Mouse (Mus musculus): ENCODE data around the gene Dmpk. TPM values are rescaled to one million over a fixed set of nuclear protein-coding genes. Genes with fewer than 3 reads are reported as not detected.
A peak's percentile ranks its signal among the peaks of the same experiment; 100 is the strongest.

Dmpk gene
- polyA plus RNA-seq, 1 experiment from 2014 or later: 13.4 TPM

DNA sequence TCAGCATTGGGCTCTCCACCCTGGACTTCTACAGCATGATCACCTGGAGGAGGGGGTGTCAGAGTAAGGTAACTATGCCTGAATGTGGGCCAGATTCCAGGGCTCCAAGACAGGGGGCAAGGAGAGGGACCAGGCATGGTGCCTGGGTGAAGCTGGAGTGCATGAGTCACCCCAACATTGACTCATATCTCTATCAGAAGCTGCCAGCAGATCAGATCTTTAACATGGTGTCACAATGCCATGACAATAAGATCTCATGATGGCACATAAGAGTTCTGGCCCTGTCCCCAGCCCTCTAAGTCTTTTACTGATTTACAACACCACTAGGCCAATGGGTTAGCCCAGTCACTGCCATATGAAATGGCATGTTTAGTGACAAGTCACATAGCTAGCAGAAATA is 20.1 kb downstream of the Dmpk start:
- H3K9me3 ChIP-seq (replicated peaks): no peaks in the 10 kb centered on the region
- H3K4me1 ChIP-seq: 0 out of 2 replicates have a peak, but pooled peaks cover 3% of the 10 kb centered on the region
- no peak overlapping the region for H3K4me2 ChIP-seq (replicated peaks)
- H3K4me3 ChIP-seq: no peak overlapping the region
- ATAC-seq (ENCODE audit: low FRiP score): no peak
- H3K27me3 ChIP-seq: no peaks in the 10 kb centered on the region
- H3K9ac ChIP-seq: no peak overlapping the region
- no peak overlapping the region for H3K27ac ChIP-seq
- no peaks in the 10 kb centered on the region for H3K36me3 ChIP-seq

DNA sequence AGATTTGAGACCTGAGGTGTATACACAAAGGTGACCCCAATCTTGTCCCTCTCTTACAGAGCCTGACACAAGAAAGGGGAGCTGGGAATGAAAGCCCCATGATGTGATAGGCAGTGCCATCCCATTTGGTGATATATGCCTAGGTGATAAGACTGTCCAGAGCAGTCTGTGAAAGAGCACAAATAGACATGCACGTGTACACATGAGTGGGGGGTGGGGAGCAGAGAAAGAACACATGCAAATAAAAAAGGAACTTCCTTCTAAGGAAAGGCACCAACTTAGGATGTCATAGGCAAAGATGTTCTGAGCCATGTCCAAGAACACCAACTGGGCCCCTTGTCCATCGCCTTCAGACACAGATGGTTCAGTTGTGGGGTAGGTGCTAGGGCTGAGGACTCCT is 20.8 kb downstream of the Dmpk start:
- no peak overlapping the region for H3K9ac ChIP-seq
- H3K27ac ChIP-seq: no peak overlapping the region
- H3K4me1 ChIP-seq: no peaks in the 10 kb centered on the region
- H3K36me3 ChIP-seq: no peaks in the 10 kb centered on the region
- H3K9me3 ChIP-seq (replicated peaks): no peaks in the 10 kb centered on the region
- no peak overlapping the region for H3K4me3 ChIP-seq
- no peaks in the 10 kb centered on the region for H3K27me3 ChIP-seq
- 88% methylated on average over 2 of the region's 2 CpGs for WGBS
- H3K4me2 ChIP-seq (replicated peaks): no peak overlapping the region
- ATAC-seq (ENCODE audit: low FRiP score): no peak

DNA sequence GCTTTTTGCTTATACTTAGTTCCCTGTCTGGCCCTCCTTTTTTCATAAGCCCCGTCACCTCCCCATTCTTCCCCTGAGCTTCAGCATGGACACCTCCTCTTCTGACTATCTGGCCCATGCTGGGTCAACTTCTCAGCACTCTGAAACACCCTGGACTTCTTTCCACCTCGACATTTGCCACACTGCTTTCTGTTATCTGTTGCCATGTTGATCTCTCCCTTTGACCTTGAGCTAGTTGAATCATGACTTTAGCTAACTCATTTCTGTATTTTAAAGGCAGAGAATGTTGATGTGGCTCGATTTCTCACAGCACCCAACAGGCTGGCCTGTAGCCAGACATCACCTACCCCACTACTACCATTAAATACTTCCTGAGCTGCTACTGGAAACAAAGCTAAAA is 23.8 kb downstream of the Dmpk start:
- no peaks in the 10 kb centered on the region for H3K27me3 ChIP-seq
- H3K9ac ChIP-seq: no peak overlapping the region
- no peak for ATAC-seq (ENCODE audit: low FRiP score)
- no peaks in the 10 kb centered on the region for H3K9me3 ChIP-seq (replicated peaks)
- H3K27ac ChIP-seq: no peak overlapping the region
- H3K4me1 ChIP-seq: no peaks in the 10 kb centered on the region
- H3K36me3 ChIP-seq: no peaks in the 10 kb centered on the region
- H3K4me2 ChIP-seq (replicated peaks): no peak overlapping the region
- H3K4me3 ChIP-seq: no peak overlapping the region
- 72% methylated on average over 3 of the region's 3 CpGs for WGBS

DNA sequence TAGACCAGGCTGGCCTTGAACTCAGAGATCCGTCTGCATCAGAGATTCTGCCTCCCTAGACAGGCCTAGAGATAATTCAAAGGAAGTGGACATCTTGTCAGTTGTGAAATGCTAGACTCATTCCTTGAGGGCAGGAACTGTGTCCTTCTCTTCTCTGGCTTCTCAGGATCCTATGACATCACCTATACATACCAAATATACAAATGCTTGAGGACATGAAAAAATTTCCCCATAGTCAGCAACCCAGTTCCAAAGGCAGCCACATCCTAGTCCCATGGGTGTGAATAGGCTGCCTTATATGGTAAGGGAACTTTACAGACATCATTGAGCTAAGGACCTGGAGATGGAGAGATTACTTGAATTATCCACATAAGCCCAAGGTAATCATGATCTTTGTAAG is 25.9 kb downstream of the Dmpk start:
- Histone ChIP-seq H3K4me2 (replicated peaks) (no peak overlapping the region), H3K9me3 (replicated peaks) (no peaks in the 10 kb centered on the region), H3K9ac (no peak overlapping the region), H3K27ac (no peak overlapping the region), H3K4me3 (no peak overlapping the region), H3K4me1 (no peaks in the 10 kb centered on the region), H3K27me3 (no peaks in the 10 kb centered on the region), H3K36me3 (no peaks in the 10 kb centered on the region)
- 97% methylated on average over 1 of the region's 1 CpGs for WGBS
- no peak for ATAC-seq (ENCODE audit: low FRiP score)

DNA sequence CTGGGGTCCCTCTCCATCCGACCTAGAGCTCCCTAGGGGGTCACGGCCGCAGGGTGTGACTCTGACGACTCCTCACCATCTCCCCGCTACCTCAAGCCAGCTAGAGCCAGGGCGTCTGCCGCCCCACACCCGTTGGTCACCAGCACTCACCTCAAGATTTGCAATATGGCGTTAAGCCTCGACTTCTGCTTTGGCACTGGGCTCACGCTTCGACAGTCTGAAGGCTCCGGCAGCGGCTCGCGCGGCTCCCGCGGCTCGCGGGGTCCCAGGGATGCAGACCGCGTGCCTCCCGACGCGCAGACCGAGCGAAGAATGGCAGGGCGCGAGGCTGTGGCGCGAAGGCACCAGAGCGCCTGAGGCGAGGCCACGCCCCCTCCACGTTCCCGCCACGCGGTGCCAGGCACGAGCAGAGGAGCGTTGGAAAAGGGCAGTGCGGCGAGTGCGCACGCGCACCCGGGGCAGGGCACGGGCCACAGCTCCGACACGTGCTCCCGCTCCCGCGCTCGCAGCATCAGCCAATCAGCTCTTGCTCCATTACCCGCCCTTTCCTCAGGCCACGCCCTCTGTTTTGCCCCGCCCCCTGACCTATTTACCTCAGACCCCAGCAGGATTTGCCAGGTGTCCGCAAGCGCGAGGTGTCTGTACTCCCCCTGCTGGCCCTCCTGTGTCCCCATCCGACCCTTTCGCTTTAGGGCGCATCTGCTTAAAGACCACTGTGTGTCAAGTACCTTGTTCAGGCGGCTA is 34.6 kb downstream of the Dmpk start, which contains the start of gene Gm4969:
TSS of gene Gm4969 (minus strand) at position 341 of the 744 bp plus-strand sequence.
- WGBS: 17% methylated on average over 64 of the region's 64 CpGs
- peak within 1 kb of the TSS; percentile 16 for H3K4me3 ChIP-seq
- H3K27ac ChIP-seq: no peak within 1 kb of the TSS
- ATAC-seq (ENCODE audit: low FRiP score): peak; percentile 14; the same call in 1 of the 2 replicates
- H3K4me1 ChIP-seq: peaks cover 17% of the 10 kb centered on the region
- no peaks in the 10 kb centered on the region for H3K36me3 ChIP-seq
- peak within 1 kb of the TSS; percentile 48 for H3K4me2 ChIP-seq (replicated peaks)
- peaks cover 12% of the 10 kb centered on the region; the same call in 1 of the 2 replicates for H3K27me3 ChIP-seq
- no peak within 1 kb of the TSS for H3K9ac ChIP-seq
- peaks cover 8% of the 10 kb centered on the region; the same call in 1 of the 2 replicates for H3K9me3 ChIP-seq (replicated peaks)

DNA sequence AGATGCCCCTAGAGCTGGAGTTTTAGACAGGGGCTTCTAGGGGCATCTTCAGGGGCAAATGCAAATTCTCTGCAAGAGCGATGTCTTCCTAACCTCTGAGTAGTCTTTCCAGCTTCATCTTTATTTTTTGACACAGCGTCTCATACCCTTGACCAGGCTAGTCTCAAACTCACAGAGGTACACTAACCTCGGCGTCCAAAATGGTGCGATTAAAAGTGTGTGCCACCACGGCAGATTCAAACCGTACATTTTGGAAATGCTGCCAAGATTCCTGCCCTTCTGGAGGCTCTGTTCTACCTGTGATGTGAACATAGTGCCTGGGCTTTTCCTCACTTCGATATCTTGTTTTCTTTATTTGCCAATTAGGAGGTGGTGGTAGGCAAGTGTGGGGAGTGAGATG is 35.4 kb downstream of the Dmpk start:
- Histone ChIP-seq H3K4me3 (no peak overlapping the region), H3K36me3 (no peaks in the 10 kb centered on the region), H3K27ac (no peak overlapping the region), H3K9me3 (replicated peaks) (peaks cover 8% of the 10 kb centered on the region; the same call in 1 of the 2 replicates), H3K9ac (no peak overlapping the region), H3K4me2 (replicated peaks) (no peak overlapping the region), H3K4me1 (peaks cover 17% of the 10 kb centered on the region), H3K27me3 (peaks cover 12% of the 10 kb centered on the region; the same call in 1 of the 2 replicates)
- 92% methylated on average over 8 of the region's 8 CpGs for WGBS
- ATAC-seq (ENCODE audit: low FRiP score): peak; percentile 44; the same call in 1 of the 2 replicates

DNA sequence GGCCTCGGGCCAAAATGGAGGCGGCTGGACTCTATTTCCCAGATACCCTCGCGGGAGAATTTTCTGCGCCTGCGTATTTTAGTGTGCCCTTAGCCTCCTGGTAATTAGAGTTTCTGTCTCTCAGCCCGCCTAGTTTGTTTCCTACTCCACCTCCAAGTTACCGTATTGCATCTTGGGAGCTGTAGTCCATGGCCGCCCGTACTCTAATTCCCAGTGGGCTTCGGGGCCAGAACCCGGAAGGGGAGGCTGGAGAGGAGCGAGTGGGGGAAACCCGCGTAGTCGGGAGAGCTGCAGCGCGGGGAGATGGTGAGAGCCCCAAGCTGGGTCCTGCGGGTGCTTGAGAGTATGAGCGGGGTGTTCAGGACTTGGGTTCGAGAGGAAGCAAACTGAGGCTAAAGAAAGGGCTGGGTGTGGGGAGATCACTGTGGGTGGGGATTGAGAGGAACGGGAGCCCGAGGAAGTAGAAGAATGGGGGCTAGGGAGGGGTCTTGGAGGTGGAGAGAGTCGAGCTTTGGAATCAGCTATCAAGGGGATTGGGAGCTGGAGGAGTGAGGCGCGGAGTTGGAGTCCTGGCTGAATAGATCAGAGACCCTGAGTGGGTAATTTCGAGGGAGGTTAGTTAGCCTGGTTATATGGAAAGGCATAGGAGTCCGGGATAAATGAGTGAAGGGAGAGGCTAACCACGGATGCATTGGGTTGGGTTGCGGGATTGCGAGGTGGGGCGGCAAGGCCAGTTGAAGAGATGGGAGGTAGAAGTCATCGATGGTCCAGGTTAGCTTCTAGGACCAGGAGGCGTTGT is 36.2 kb downstream of the Dmpk start, which contains the start of gene Fbxo46:
TSS of gene Fbxo46 (plus strand) at position 229 of the 799 bp plus-strand sequence.
- Histone ChIP-seq H3K36me3 (no peaks in the 10 kb centered on the region), H3K9me3 (replicated peaks) (peaks cover 8% of the 10 kb centered on the region; the same call in 1 of the 2 replicates), H3K4me3 (peak within 1 kb of the TSS; percentile 47), H3K4me1 (peaks cover 17% of the 10 kb centered on the region), H3K4me2 (replicated peaks) (peak within 1 kb of the TSS; percentile 73), H3K27ac (peak within 1 kb of the TSS; percentile 19; the same call in 1 of the 2 replicates), H3K9ac (peak within 1 kb of the TSS; percentile 64), H3K27me3 (peaks cover 12% of the 10 kb centered on the region; the same call in 1 of the 2 replicates)
- WGBS: 3% methylated on average over 34 of the region's 34 CpGs
- peak; percentile 97 for ATAC-seq (ENCODE audit: low FRiP score)

DNA sequence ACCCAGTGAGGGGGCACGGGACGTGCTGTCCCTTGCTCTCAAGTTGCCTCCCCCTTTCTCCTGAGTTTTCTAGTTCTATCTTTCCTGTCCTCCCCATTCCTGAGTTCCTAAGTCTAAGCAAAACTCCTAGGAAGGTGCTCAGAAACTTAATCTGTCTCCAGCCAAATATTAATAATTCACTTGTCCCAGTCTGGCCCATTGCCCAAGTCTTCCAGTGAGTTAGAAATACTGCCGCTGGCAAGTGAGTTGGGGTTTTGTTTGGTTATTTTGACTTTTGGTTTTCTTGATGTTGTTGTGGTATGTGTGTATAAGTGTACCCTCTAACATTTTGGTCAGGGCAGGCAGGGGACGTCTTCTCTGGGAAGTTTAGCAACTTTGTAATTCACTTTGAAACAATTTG is 38.0 kb downstream of the Dmpk start:
- Histone ChIP-seq H3K4me3 (no peak overlapping the region), H3K27ac (no peak overlapping the region), H3K9ac (no peak overlapping the region), H3K36me3 (no peaks in the 10 kb centered on the region), H3K9me3 (replicated peaks) (peaks cover 8% of the 10 kb centered on the region; the same call in 1 of the 2 replicates), H3K27me3 (peaks cover 12% of the 10 kb centered on the region; the same call in 1 of the 2 replicates), H3K4me2 (replicated peaks) (no peak overlapping the region), H3K4me1 (peaks cover 17% of the 10 kb centered on the region)
- ATAC-seq (ENCODE audit: low FRiP score): no peak
- 87% methylated on average over 4 of the region's 4 CpGs for WGBS

DNA sequence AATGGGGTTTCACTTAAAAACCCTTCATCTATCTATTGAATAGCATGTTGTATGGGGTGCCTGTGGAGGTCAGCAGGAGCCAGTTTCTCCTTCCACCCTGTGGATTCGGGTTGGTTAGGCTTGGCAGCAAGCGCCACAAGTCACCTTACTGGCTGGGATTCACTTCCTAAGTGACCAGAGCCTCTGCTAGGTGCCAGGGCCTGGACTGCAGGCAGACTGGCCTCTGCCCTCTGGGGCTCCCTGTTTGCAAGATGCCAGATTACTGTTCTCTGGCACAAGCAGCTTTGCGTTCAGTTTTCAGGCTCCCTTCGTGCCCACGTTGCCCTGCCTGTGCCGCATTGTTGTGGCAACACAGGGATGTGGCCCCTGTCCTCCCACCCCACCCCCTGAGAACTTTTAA is 41.1 kb downstream of the Dmpk start:
- H3K9me3 ChIP-seq (replicated peaks): no peaks in the 10 kb centered on the region
- no peak overlapping the region for H3K9ac ChIP-seq
- 0 out of 2 replicates have a peak, but pooled peaks cover 6% of the 10 kb centered on the region for H3K36me3 ChIP-seq
- peaks cover 12% of the 10 kb centered on the region for H3K4me1 ChIP-seq
- no peaks in the 10 kb centered on the region for H3K27me3 ChIP-seq
- H3K27ac ChIP-seq: 0 out of 2 replicates have a peak overlapping the region, but pooled peaks have one; percentile 5
- no peak overlapping the region for H3K4me2 ChIP-seq (replicated peaks)
- WGBS: 85% methylated on average over 6 of the region's 6 CpGs
- ATAC-seq (ENCODE audit: low FRiP score): no peak
- H3K4me3 ChIP-seq: no peak overlapping the region

DNA sequence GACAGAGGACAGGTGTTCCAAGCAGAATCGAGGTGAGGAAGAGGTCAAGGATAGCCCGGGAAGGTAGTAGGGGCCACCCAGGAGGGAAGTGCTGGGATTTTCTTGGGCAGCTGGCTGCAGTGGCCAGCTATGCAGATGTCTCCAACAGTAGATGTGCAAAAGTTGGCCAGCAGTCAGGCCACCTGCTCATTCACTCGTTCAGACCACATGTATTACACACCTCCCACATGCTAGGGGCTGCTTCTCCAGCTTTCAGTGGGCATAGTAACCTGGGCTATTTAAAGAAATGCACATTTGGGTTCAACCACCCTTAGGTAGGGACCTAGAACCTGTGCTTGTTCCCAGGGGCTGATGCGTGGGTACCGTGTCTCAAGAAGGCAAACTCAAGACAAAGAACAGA is 44.1 kb downstream of the Dmpk start:
- Histone ChIP-seq H3K4me1 (peaks cover 14% of the 10 kb centered on the region; the same call in 1 of the 2 replicates), H3K9ac (no peak overlapping the region), H3K4me2 (replicated peaks) (no peak overlapping the region), H3K36me3 (0 out of 2 replicates have a peak, but pooled peaks cover 6% of the 10 kb centered on the region), H3K9me3 (replicated peaks) (no peaks in the 10 kb centered on the region), H3K27ac (no peak overlapping the region), H3K27me3 (no peaks in the 10 kb centered on the region), H3K4me3 (no peak overlapping the region)
- ATAC-seq (ENCODE audit: low FRiP score): no peak
- WGBS: 89% methylated on average over 5 of the region's 5 CpGs

DNA sequence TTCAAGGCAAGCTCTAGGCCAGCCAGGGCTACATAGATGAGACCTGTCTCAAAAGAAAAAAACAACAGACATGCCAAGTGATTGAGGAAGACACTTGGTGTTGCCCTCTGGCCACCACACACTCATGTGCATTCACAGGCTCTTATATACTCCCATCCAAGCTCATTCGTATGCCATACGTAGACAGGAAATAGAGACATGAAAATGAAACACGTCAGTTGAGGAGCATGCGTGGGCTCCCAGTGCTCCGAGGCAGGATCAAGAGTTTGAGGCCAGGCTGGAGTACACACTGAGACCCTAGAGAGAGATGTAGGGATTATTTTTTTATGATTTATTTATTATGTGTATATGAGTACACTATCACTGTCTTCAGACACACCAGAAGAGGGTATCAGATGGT is 45.7 kb downstream of the Dmpk start:
- no peaks in the 10 kb centered on the region for H3K27me3 ChIP-seq
- H3K27ac ChIP-seq: no peak overlapping the region
- H3K4me3 ChIP-seq: no peak overlapping the region
- H3K36me3 ChIP-seq: 0 out of 2 replicates have a peak, but pooled peaks cover 6% of the 10 kb centered on the region
- 93% methylated on average over 5 of the region's 5 CpGs for WGBS
- ATAC-seq (ENCODE audit: low FRiP score): no peak
- no peaks in the 10 kb centered on the region for H3K9me3 ChIP-seq (replicated peaks)
- peaks cover 14% of the 10 kb centered on the region; the same call in 1 of the 2 replicates for H3K4me1 ChIP-seq
- no peak overlapping the region for H3K9ac ChIP-seq
- H3K4me2 ChIP-seq (replicated peaks): no peak overlapping the region

DNA sequence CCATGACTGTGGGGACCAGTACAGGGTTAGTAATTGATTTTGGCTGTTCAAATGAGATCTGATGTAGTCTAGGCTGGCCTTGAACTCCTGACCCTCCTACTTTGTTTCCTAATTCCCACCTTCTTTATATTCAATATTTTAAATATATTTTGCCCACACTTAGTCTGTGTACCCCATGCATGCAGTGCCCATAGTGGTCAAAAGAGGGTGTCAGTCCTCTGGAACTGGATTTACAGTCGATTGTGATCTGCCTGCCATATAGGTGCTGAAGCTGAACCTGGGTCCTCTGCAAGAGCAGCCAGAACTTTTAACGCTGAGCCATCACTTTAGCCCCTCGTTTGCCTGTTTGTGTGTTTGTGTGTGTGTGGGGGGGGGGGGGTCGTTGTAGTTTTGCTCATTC is 47.0 kb downstream of the Dmpk start:
- Histone ChIP-seq H3K4me3 (peak overlapping the region; percentile 36), H3K27me3 (no peaks in the 10 kb centered on the region), H3K4me2 (replicated peaks) (peak overlapping the region; percentile 57), H3K36me3 (peaks cover 18% of the 10 kb centered on the region), H3K9ac (peak overlapping the region; percentile 48), H3K4me1 (peaks cover 14% of the 10 kb centered on the region; the same call in 1 of the 2 replicates), H3K9me3 (replicated peaks) (no peaks in the 10 kb centered on the region), H3K27ac (peak overlapping the region; percentile 92)
- ATAC-seq (ENCODE audit: low FRiP score): peak; percentile 16; the same call in 1 of the 2 replicates
- WGBS: 36% methylated on average over 4 of the region's 4 CpGs

All from hindbrain, embryonic 12.5 days (tissue).